Mouse (Mus musculus): ENCODE results near the gene Ndufs6. TPM values are rescaled to one million over a fixed set of nuclear protein-coding genes. Genes with fewer than 3 reads are reported as not detected.

Ndufs6 gene
- total and polyA plus RNA-seq, 3 experiments: 266 to 276 TPM; not detected in 1

DNA sequence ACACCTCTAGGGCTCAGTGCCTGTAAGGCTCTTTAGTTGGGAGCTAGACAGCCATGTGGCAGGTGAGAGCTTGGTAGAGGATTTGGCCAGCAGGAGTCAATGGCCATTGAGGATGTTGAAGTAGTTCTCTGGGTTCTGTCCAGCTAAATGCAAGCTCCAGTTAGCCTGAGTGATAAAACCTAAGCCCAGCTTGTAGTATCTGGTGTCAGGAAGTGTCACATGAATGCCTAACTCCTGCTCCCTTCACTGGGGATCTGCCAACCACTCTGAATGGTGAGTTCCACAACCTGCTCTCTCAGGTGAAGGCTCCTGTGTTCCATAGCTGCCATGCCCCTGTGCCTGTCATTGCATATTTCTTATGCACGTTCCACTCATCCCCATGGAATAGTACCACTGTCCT is 44.8 kb downstream of the Ndufs6 start:
- no peaks in the 10 kb centered on the region for H3K36me3 ChIP-seq (ENCODE audit: control insufficient read depth in 1 of 2, insufficient read depth in 2 of 2, low read length in 2 of 2)
- TF ChIP-seq POLR2AphosphoS2 (IDR thresholded peaks at IDR 0.05; ENCODE audit: low read length): no peak
- no peak for TF ChIP-seq POLR2AphosphoS5 (IDR thresholded peaks at IDR 0.05; ENCODE audit: borderline replicate concordance, low read depth, low read length)
- no peak for TF ChIP-seq MAZ (IDR thresholded peaks at IDR 0.05; ENCODE audit: low read depth, low read length)
- no peak for TF ChIP-seq MAFK (IDR thresholded peaks at IDR 0.05; ENCODE audit: borderline replicate concordance, low read depth, low read length)
- no peak for TF ChIP-seq USF1 (IDR thresholded peaks at IDR 0.05; ENCODE audit: low read depth, low read length)
- no peak for TF ChIP-seq NRF1 (IDR thresholded peaks at IDR 0.05; ENCODE audit: insufficient read depth, low read depth, low read length, poor library complexity, severe bottlenecking)
- no peak for TF ChIP-seq E2F4 (IDR thresholded peaks at IDR 0.05; ENCODE audit: borderline replicate concordance, low read depth, low read length)
- TF ChIP-seq POLR2A (IDR thresholded peaks at IDR 0.05; ENCODE audit: control insufficient read depth in 1 of 2, insufficient read depth in 1 of 2, low read depth in 1 of 2, low read length in 2 of 2, poor library complexity in 1 of 2): no peak
- TF ChIP-seq ZMIZ1 (IDR thresholded peaks at IDR 0.05; ENCODE audit: low read depth, low read length): no peak
- no peak for TF ChIP-seq ZKSCAN1 (IDR thresholded peaks at IDR 0.05; ENCODE audit: low read depth, low read length)
- no peak for TF ChIP-seq ZC3H11A (IDR thresholded peaks at IDR 0.05; ENCODE audit: low read depth, low read length)
- TF ChIP-seq TBP (IDR thresholded peaks at IDR 0.05; ENCODE audit: low read depth, low read length): no peak
- TF ChIP-seq TAL1 (IDR thresholded peaks at IDR 0.05; ENCODE audit: low read length): no peak
- TF ChIP-seq BHLHE40 (IDR thresholded peaks at IDR 0.05; ENCODE audit: borderline replicate concordance, low read depth, low read length): no peak
- no peak for TF ChIP-seq USF2 (IDR thresholded peaks at IDR 0.05; ENCODE audit: borderline replicate concordance in 1 of 2, insufficient read depth in 1 of 2, low read depth in 1 of 2, low read length in 2 of 2)
- TF ChIP-seq MXI1 (IDR thresholded peaks at IDR 0.05; ENCODE audit: low read depth, low read length): no peak
- H3K27me3 ChIP-seq (ENCODE audit: control insufficient read depth in 1 of 2, insufficient read depth in 2 of 2, low read length in 2 of 2): no peaks in the 10 kb centered on the region
- no peak overlapping the region for H3K4me3 ChIP-seq (ENCODE audit: control insufficient read depth in 1 of 2, insufficient read depth in 1 of 2, low read depth in 2 of 2, low read length in 2 of 2)
- H3K9ac ChIP-seq (ENCODE audit: control insufficient read depth, low read depth, low read length, poor library complexity, severe bottlenecking): no peak overlapping the region
- DNase-seq (ENCODE audit: low read depth, low spot score): no peak
- no peaks in the 10 kb centered on the region for H3K9me3 ChIP-seq (replicated peaks; ENCODE audit: insufficient read depth, low read length)
- H3K27ac ChIP-seq (ENCODE audit: control insufficient read depth, low read depth, low read length): no peak overlapping the region
- no peaks in the 10 kb centered on the region for H3K4me1 ChIP-seq (ENCODE audit: control insufficient read depth in 1 of 2, insufficient read depth in 2 of 2, low read length in 2 of 2)
- no peaks in the 10 kb centered on the region for H3K79me2 ChIP-seq (ENCODE audit: control insufficient read depth, insufficient read depth, low read length, poor library complexity)

DNA sequence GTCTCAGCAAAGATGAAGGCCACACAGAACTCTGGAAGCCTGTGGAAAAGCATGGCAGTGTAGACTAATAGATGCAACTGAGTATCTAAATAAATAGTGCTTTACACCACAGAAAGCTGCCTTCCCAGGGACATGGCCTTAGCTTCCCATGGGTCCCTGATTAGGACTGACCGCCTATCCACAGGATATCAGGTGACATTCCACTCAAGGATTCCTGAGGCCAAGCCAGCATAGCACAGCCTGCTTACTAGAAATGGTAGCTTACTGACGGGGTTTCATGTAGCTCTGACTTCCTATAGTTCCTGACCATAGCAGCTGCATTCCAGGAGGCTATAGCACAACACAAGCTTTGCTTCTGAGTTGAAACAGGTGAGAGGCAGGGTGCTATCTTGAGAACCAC is 45.9 kb downstream of the Ndufs6 start:
- no peaks in the 10 kb centered on the region for H3K79me2 ChIP-seq (ENCODE audit: control insufficient read depth, insufficient read depth, low read length, poor library complexity)
- no peak for DNase-seq (ENCODE audit: low read depth, low spot score)
- H3K36me3 ChIP-seq (ENCODE audit: control insufficient read depth in 1 of 2, insufficient read depth in 2 of 2, low read length in 2 of 2): no peaks in the 10 kb centered on the region
- H3K9ac ChIP-seq (ENCODE audit: control insufficient read depth, low read depth, low read length, poor library complexity, severe bottlenecking): no peak overlapping the region
- H3K27me3 ChIP-seq (ENCODE audit: control insufficient read depth in 1 of 2, insufficient read depth in 2 of 2, low read length in 2 of 2): no peaks in the 10 kb centered on the region
- no peak overlapping the region for H3K4me3 ChIP-seq (ENCODE audit: control insufficient read depth in 1 of 2, insufficient read depth in 1 of 2, low read depth in 2 of 2, low read length in 2 of 2)
- TF ChIP-seq MAFK (IDR thresholded peaks at IDR 0.05; ENCODE audit: borderline replicate concordance, low read depth, low read length) (no peak), MYC (IDR thresholded peaks at IDR 0.05; ENCODE audit: low read depth, low read length) (no peak), UBTF (IDR thresholded peaks at IDR 0.05; ENCODE audit: borderline replicate concordance, insufficient read depth, low read depth, low read length) (no peak), EP300 (IDR thresholded peaks at IDR 0.05; ENCODE audit: low read depth in 1 of 2, low read length in 2 of 2) (no peak), GATA1 (IDR thresholded peaks at IDR 0.05; ENCODE audit: low read depth, low read length) (no peak), MXI1 (IDR thresholded peaks at IDR 0.05; ENCODE audit: low read depth, low read length) (no peak), TCF12 (IDR thresholded peaks at IDR 0.05; ENCODE audit: low read depth, low read length) (no peak), GABPA (IDR thresholded peaks at IDR 0.05; ENCODE audit: low read depth, low read length) (no peak), ZMIZ1 (IDR thresholded peaks at IDR 0.05; ENCODE audit: low read depth, low read length) (no peak), USF1 (IDR thresholded peaks at IDR 0.05; ENCODE audit: low read depth, low read length) (no peak), NRF1 (IDR thresholded peaks at IDR 0.05; ENCODE audit: insufficient read depth, low read depth, low read length, poor library complexity, severe bottlenecking) (no peak), ELF1 (IDR thresholded peaks at IDR 0.05; ENCODE audit: low read depth, low read length) (no peak), POLR2AphosphoS2 (IDR thresholded peaks at IDR 0.05; ENCODE audit: low read length) (no peak), POLR2A (IDR thresholded peaks at IDR 0.05; ENCODE audit: control insufficient read depth in 1 of 2, insufficient read depth in 1 of 2, low read depth in 1 of 2, low read length in 2 of 2, poor library complexity in 1 of 2) (no peak), RCOR1 (IDR thresholded peaks at IDR 0.05; ENCODE audit: low read depth, low read length) (no peak), SMC3 (IDR thresholded peaks at IDR 0.05; ENCODE audit: low read depth, low read length) (no peak), CTCF (IDR thresholded peaks at IDR 0.05 in 2 of 3, conservative IDR thresholded peaks at IDR 0.05 in 1 of 3; ENCODE audit: control insufficient read depth in 1 of 3, insufficient read depth in 1 of 3, low read depth in 2 of 3, low read length in 3 of 3, poor library complexity in 1 of 3, severe bottlenecking in 1 of 3) (no peak), NELFE (IDR thresholded peaks at IDR 0.05; ENCODE audit: low read depth, low read length) (no peak), POLR2AphosphoS5 (IDR thresholded peaks at IDR 0.05; ENCODE audit: borderline replicate concordance, low read depth, low read length) (no peak)
- no peaks in the 10 kb centered on the region for H3K4me1 ChIP-seq (ENCODE audit: control insufficient read depth in 1 of 2, insufficient read depth in 2 of 2, low read length in 2 of 2)
- H3K9me3 ChIP-seq (replicated peaks; ENCODE audit: insufficient read depth, low read length): no peaks in the 10 kb centered on the region
- H3K27ac ChIP-seq (ENCODE audit: control insufficient read depth, low read depth, low read length): no peak overlapping the region
